Mouse (Mus musculus) neural tube, embryonic 11.5 days (tissue): ENCODE results near the gene Ces1h. TPM values are rescaled to one million over a fixed set of nuclear protein-coding genes. Genes with fewer than 3 reads are reported as not detected.
"Not testable (repeated sequence)": the region's sequence is repeated elsewhere in the genome, so short reads cannot be mapped to it uniquely, and the experiment has no call there.

Experiments
- ATAC-seq: fragments of 200-750 bp; cut with Nextera tagmentation; 2 replicates; pipeline ENCODE4 v1.8.0; 2017; ENCODE audit warnings: moderate number of reproducible peaks, mild to moderate bottlenecking, moderate TSS enrichment, moderate library complexity; ENCODE audit not compliant: insufficient read depth, low FRiP score, low TSS enrichment
- DNase-seq: peaks from one replicate; pipeline ENCODE4 v3.0.0-alpha.2; 2015; ENCODE audit warnings: low spot score
- H3K27ac ChIP-seq: fragments of 300-500 bp; sonication (generic); 2 replicates; pipeline ENCODE4 v1.5.1; 2014; ENCODE audit warnings: low read depth, mild to moderate bottlenecking, low read length
- H3K27me3 ChIP-seq: fragments of 300-500 bp; sonication (generic); 2 replicates; pipeline ENCODE4 v1.6.1; 2014; ENCODE audit warnings: mild to moderate bottlenecking, low read length, mixed read lengths; ENCODE audit not compliant: control insufficient read depth, insufficient read depth
- H3K36me3 ChIP-seq: fragments of 300-500 bp; sonication (generic); 2 replicates; pipeline ENCODE4 v1.6.1; 2014; ENCODE audit warnings: mild to moderate bottlenecking, low read length, moderate library complexity, mixed read lengths; ENCODE audit not compliant: control insufficient read depth, insufficient read depth
- H3K4me1 ChIP-seq: fragments of 300-500 bp; sonication (generic); 2 replicates; pipeline ENCODE4 v1.6.1; 2014; ENCODE audit warnings: low read length, mixed read lengths; ENCODE audit not compliant: control insufficient read depth, insufficient read depth
- H3K4me2 ChIP-seq: fragments of 300-500 bp; sonication (generic); 2 replicates; pipeline ENCODE4 v1.6.1; 2014; ENCODE audit warnings: low read depth, mild to moderate bottlenecking, moderate library complexity
- H3K4me3 ChIP-seq: fragments of 300-500 bp; sonication (generic); 2 replicates; pipeline ENCODE4 v1.5.1; 2014; ENCODE audit warnings: low read depth, low read length
- H3K9ac ChIP-seq: fragments of 300-500 bp; sonication (generic); 2 replicates; pipeline ENCODE4 v1.6.1; 2014; ENCODE audit warnings: mild to moderate bottlenecking, low read length
- H3K9me3 ChIP-seq: fragments of 300-500 bp; sonication (generic); 2 replicates; pipeline ENCODE4 v1.6.1; 2016; ENCODE audit warnings: low read length; ENCODE audit not compliant: control insufficient read depth
- WGBS: fragments of 180-500 bp; shearing (Covaris S2); extraction: QIAGEN DNeasy Blood & Tissue Kit; methylation state at CpG from one replicate; pipeline ENCODE4 v1.1.7; 2014; 5-methylcytosine and 5-hydroxymethylcytosine counted together
- polyA plus RNA-seq: library from polyadenylated mRNA; unstranded; fragments of >200 nt; fragmentation: Nextera tagmentation; extraction: Ambion mirVana; gene quantifications from 2 replicates; pipeline ENCODE4 v1.2.1, GENCODE M21; 2014

Ces1h gene
- polyA plus RNA-seq = not detected in 2 replicates

DNA sequence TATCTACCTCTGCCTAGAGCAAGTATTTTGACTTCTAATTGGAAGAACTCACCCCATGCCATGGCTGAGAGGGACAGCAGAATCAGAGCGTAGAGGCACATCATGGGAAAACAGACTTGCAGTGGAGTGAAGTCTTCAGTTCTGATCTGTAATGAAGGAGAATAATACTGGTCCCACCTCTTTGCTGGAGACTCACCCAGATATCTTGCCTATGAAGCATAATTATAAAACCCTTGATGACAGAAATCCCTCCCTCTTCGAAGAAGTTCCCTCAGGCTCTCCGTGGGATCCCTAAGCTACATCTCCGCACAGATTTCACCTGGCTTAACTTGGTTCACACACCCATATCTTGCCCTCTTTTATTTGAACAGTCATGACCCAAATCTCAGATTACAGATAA lies at the start of gene Ces1h:
Gene Ces1h, minus strand, starts transcription at position 101 of the 400 bp plus-strand sequence.
- 97% methylated on average over 4 of the region's 4 CpGs for WGBS
- Histone ChIP-seq H3K36me3 (no peaks in the 10 kb centered on the region), H3K27ac (no peak within 1 kb of the TSS), H3K4me2 (no peak within 1 kb of the TSS), H3K9me3 (no peaks in the 10 kb centered on the region), H3K4me1 (no peaks in the 10 kb centered on the region), H3K4me3 (no peak within 1 kb of the TSS), H3K27me3 (no peaks in the 10 kb centered on the region), H3K9ac (no peak within 1 kb of the TSS)
- DNase-seq (no peak), ATAC-seq (no peak)

DNA sequence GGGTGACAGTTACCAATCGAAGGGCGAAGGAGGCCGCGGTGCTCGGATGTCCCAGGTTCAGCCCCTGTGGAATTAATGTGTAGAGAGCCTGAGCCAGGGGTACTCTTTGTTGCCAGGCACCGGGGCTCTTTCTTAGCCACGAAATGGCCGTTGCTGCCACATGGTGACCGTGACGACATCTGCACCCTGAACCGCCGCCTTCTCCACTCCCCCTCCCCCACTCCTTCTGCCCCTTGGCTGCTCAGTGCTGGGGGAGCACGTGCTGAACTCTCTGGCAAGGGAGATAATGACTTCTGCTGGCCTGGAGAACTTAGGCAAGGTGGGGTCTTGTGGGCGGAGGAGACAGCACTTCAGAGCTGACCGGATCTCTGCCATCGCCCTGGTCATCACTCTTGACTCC lies 47.7 kb upstream of the Ces1h start:
- no peak overlapping the region for H3K9ac ChIP-seq
- DNase-seq (no peak), ATAC-seq (no peak)
- no peak overlapping the region for H3K4me3 ChIP-seq
- 85% methylated on average over 15 of the region's 16 CpGs for WGBS
- H3K4me1 ChIP-seq = no peaks in the 10 kb centered on the region
- no peak overlapping the region for H3K4me2 ChIP-seq
- H3K27ac ChIP-seq = no peak overlapping the region
- H3K9me3 ChIP-seq = no peaks in the 10 kb centered on the region
- H3K36me3 ChIP-seq = no peaks in the 10 kb centered on the region
- no peaks in the 10 kb centered on the region for H3K27me3 ChIP-seq

DNA sequence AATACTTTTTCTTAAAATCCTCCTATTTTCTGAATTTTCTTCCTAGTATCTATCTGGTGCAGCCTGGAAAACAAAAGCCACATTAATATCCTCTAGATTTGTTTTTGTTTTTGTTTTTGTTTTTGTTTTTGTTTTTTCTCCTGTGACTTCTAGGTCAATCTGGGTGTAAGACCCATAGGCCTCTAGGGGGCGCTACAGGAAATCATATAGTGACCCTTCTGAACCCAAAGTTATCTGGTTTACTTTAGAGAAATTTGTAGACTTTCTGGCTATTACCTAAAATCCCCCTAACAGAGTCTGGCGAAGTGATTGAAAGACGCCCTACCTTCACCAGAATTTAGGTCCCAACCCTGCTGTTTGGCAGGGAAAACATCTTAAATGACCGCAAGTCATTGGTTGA lies 35.9 kb upstream of the Ces1h start:
- no peaks in the 10 kb centered on the region for H3K36me3 ChIP-seq
- H3K27ac ChIP-seq = no peak overlapping the region
- no peak overlapping the region for H3K4me3 ChIP-seq
- H3K4me1 ChIP-seq = no peaks in the 10 kb centered on the region
- no peak overlapping the region for H3K9ac ChIP-seq
- H3K27me3 ChIP-seq = no peaks in the 10 kb centered on the region
- 75% methylated on average over 4 of the region's 4 CpGs for WGBS
- no peak for ATAC-seq
- H3K9me3 ChIP-seq = no peaks in the 10 kb centered on the region
- H3K4me2 ChIP-seq = no peak overlapping the region
- DNase-seq = no peak

DNA sequence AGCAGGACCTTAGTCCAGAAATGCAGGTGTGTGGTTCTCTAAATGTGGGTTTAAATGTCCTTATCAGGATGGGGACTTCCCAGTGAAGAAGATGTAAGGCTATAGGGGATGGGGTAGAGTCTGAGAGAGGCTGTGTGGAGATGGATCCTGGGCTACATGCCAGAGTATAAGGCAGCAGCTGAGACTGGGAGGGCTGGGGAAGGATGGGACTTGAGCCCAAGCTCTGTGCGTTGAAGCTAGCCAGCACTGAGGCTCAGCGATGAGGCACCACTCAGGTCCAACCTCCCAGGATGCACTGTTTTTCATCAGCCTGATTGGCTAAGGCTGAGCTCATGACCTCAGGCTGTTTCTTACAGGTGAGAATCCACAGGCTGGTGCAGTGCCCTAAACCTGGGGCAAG lies 29.3 kb upstream of the Ces1h start:
- Histone ChIP-seq H3K36me3 (no peaks in the 10 kb centered on the region), H3K4me3 (no peak overlapping the region), H3K27me3 (no peaks in the 10 kb centered on the region), H3K4me2 (no peak overlapping the region), H3K9ac (no peak overlapping the region), H3K9me3 (no peaks in the 10 kb centered on the region), H3K27ac (no peak overlapping the region), H3K4me1 (no peaks in the 10 kb centered on the region)
- 85% methylated on average over 2 of the region's 2 CpGs for WGBS
- DNase-seq = no peak
- no peak for ATAC-seq

DNA sequence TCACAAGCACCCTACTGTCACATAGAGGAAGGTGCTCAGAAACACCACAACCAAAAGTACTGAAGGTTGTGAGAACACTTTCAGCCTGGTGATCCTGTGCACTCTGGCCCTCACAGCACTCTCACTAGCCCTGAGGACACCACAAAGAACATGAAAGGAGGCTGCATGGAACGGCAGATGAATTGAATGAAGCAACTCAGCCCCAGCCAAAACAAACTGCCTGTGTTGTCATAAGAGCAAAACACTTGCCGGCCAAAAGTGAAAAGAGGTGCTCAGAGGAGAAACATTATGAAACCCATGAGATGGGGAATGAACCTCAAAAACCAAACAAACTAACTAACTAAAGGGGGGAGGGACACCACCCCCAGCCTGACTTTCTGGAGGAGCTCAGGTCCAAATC lies 20.2 kb upstream of the Ces1h start:
- Histone ChIP-seq H3K27ac (no peak overlapping the region), H3K27me3 (no peaks in the 10 kb centered on the region), H3K9ac (no peak overlapping the region), H3K4me2 (no peak overlapping the region), H3K4me3 (no peak overlapping the region), H3K9me3 (no peaks in the 10 kb centered on the region), H3K36me3 (no peaks in the 10 kb centered on the region), H3K4me1 (no peaks in the 10 kb centered on the region)
- ATAC-seq (no peak), DNase-seq (no peak)
- WGBS = 76% methylated on average over 2 of the region's 2 CpGs

DNA sequence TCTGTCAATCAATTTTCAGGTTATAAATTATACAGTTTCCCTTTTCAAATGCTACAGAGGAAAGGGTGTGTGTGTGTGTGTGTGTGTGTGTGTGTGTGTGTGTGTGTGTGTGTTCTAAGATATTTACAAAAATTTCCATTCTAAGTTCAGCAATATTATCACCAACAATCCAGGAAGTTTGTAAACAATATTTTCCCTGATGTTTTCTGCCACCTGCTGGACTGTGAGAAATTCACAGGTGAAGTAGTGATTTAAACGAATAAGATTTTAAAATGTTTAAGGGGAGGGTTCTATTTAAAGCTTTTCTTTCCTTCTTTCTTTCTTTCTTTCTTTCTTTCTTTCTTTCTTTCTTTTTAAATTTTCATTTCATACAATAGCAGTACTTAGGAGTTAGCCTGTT lies 18.5 kb upstream of the Ces1h start:
- 52% methylated on average over 1 of the region's 1 CpGs for WGBS
- H3K4me2 ChIP-seq = no peak overlapping the region
- ATAC-seq = no peak
- no peak overlapping the region for H3K9ac ChIP-seq
- no peaks in the 10 kb centered on the region for H3K9me3 ChIP-seq
- no peaks in the 10 kb centered on the region for H3K4me1 ChIP-seq
- no peaks in the 10 kb centered on the region for H3K27me3 ChIP-seq
- H3K4me3 ChIP-seq = no peak overlapping the region
- DNase-seq = no peak
- no peak overlapping the region for H3K27ac ChIP-seq
- no peaks in the 10 kb centered on the region for H3K36me3 ChIP-seq

DNA sequence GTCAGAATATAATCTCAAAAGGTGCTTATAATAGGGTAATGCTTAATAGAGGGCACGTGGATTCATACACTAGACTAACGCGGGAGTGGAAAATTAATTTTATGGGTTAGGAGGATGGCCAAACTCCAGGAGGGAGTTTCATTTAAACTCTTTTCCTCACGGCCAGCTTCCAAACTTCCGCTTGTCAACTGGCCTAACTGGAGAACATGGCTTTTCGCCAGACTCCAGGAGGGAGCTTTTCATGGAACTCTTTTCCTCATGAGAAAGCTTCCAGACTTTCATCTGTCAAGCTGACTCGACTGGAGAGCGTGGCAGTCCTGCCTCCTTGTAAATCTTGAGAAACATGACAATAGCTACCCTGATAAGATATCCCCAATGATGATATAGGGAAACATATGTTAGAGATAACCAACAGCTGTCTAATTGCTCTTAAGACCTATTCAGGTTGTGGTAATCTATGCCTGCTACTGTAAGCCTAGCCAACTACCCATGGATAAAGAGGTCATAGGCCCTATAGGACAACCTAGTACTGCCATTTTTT lies 14.6 kb upstream of the Ces1h start:
- WGBS = 64% methylated on average over 8 of the region's 8 CpGs

DNA sequence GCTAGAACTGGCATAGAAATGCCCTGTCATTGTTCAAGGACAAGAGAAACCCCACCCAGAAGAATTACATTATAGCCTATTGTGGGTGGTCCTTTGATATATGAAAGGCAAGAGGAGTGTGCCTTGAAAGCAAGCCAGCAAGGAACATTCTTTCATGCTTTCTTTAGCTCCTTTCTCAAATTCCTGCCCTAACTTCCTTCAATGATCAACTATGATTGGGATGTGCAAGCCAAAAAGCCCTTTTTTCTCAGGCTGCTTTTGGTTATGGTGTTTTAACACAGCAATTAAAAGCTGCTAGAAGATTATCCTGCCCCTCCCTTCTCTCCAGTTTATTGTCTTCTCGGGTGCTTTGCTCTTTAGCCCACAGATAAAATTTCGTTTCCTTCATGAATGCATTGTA lies 10.0 kb downstream of the Ces1h start:
- Histone ChIP-seq H3K9me3 (no peaks in the 10 kb centered on the region), H3K27me3 (no peaks in the 10 kb centered on the region), H3K36me3 (no peaks in the 10 kb centered on the region), H3K27ac (no peak overlapping the region), H3K4me3 (no peak overlapping the region), H3K4me1 (no peaks in the 10 kb centered on the region), H3K4me2 (no peak overlapping the region), H3K9ac (no peak overlapping the region)
- DNase-seq (no peak), ATAC-seq (no peak)
- WGBS = 28% methylated on average over 2 of the region's 2 CpGs

More for the DNA sequence above, 14.6 kb upstream of the Ces1h start:
- not testable (repeated sequence) for DNase-seq, H3K4me2 ChIP-seq, H3K4me1 ChIP-seq, H3K9me3 ChIP-seq, H3K4me3 ChIP-seq, H3K27me3 ChIP-seq, H3K36me3 ChIP-seq, H3K27ac ChIP-seq, ATAC-seq, H3K9ac ChIP-seq

DNA sequence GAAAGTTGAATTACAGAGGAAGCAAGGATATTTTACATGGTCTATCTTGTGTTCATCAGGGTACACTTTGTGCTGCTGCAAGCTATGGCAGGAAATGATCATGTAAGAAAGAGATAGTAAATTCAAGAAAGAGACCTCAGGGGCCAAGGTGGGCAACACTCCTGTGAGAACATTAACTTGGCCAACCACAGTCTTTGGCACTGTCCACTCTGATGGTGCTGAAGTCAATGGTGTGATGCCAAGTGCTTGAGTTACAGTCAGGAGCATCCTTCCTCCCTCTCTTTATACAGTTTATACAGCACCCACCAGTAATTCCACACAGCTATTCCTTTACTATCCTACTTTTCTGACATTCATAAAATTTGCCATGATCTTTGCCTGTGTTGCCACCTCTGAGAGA lies 19.4 kb downstream of the Ces1h start:
- Histone ChIP-seq H3K4me2 (no peak overlapping the region), H3K27ac (no peak overlapping the region), H3K36me3 (no peaks in the 10 kb centered on the region), H3K9ac (no peak overlapping the region), H3K4me1 (no peaks in the 10 kb centered on the region), H3K27me3 (no peaks in the 10 kb centered on the region), H3K4me3 (no peak overlapping the region), H3K9me3 (no peaks in the 10 kb centered on the region)
- ATAC-seq = no peak
- no peak for DNase-seq
